Mouse (Mus musculus) layer of hippocampus, postnatal 14 days (tissue): Measurements from ENCODE around the gene Ftcd. TPM values are rescaled to one million over a fixed set of nuclear protein-coding genes. Genes with fewer than 3 reads are reported as not detected.

Experiments
- DNase-seq, 2 experiments: peaks; one replicate each; pipeline ENCODE4 v3.0.0; 2021 to 2022; ENCODE audit warnings: low spot score in 2 of 2, mixed read lengths in 1 of 2
- total RNA-seq, 2 experiments: library from RNA; stranded (reverse); gene quantifications; 2 replicates each; pipeline ENCODE4 v1.2.3; 2021

The Ftcd gene
- total RNA-seq, 2 experiments from 2014 or later = not detected

- DNase-seq = no peak
These were observed 27.2 kb downstream of the Ftcd start for GRCm38 (mm10) chr10:76602690-76603089.

GRCm38 (mm10) chr10:76612473-76612872 lies 37.0 kb downstream of the Ftcd start:
- DNase-seq = no peak

- no peak for DNase-seq
These were observed 47.0 kb downstream of the Ftcd start for GRCm38 (mm10) chr10:76622411-76622810.

- DNase-seq = peak; percentile 53 to 63
These were observed 47.7 kb downstream of the Ftcd start, which contains the start of gene Col6a2 for GRCm38 (mm10) chr10:76622928-76623680. TSS of gene Col6a2 (minus strand) at chr10:76623630.

- no peak for DNase-seq
These were observed 48.3 kb downstream of the Ftcd start for GRCm38 (mm10) chr10:76623734-76624133.

GRCm38 (mm10) chr10:76624903-76625302 lies 49.5 kb downstream of the Ftcd start:
- no peak for DNase-seq

GRCm38 (mm10) chr10:76627714-76628113 lies 52.3 kb downstream of the Ftcd start:
- no peak for DNase-seq

- no peak for DNase-seq
These were observed 55.2 kb downstream of the Ftcd start for GRCm38 (mm10) chr10:76630657-76631056.

- peak in 1 of 2 experiments; percentile 10 for DNase-seq
These were observed 57.2 kb downstream of the Ftcd start for GRCm38 (mm10) chr10:76632630-76633029.

- no peak for DNase-seq
These were observed 58.7 kb downstream of the Ftcd start for GRCm38 (mm10) chr10:76634094-76634571.

- DNase-seq = no peak
These were observed 59.1 kb downstream of the Ftcd start for GRCm38 (mm10) chr10:76634584-76634983.

- DNase-seq = no peak
These were observed 60.6 kb downstream of the Ftcd start for GRCm38 (mm10) chr10:76636026-76636425.

- no peak for DNase-seq
These were observed 61.2 kb downstream of the Ftcd start for GRCm38 (mm10) chr10:76636601-76637000.

Other genes with a start within 250 kb of the Ftcd start
- 10 to 100 TPM; 55.0 to 65.6 TPM for gene Dip2a, start 230.4 kb upstream of the Ftcd start, total RNA-seq
- gene AC141477.1, start 135.2 kb upstream of the Ftcd start, total RNA-seq = not detected
- gene Pcnt, start 132.9 kb upstream of the Ftcd start, total RNA-seq = 10 to 100 TPM; 14.6 to 18.6 TPM
- not detected for gene 2610028H24Rik, start 126.6 kb upstream of the Ftcd start, total RNA-seq
- gene Mcm3ap, start 106.7 kb upstream of the Ftcd start, total RNA-seq = 10 to 100 TPM; 42.2 to 44.1 TPM
- 1 to 10 TPM; 3.4 to 3.8 TPM for gene Ybey, start 106.5 kb upstream of the Ftcd start, total RNA-seq
- gene Lss, start 44.1 kb upstream of the Ftcd start, total RNA-seq = 10 to 100 TPM; 60.9 to 73.6 TPM
- not detected for gene Spatc1l, start 13.4 kb upstream of the Ftcd start, total RNA-seq
- 10 to 100 TPM in 1 of 2 experiments, 1 to 10 TPM in 1; 9.7 to 12.0 TPM for gene Col6a2, start 48.0 kb downstream of the Ftcd start, total RNA-seq
- gene Col6a1, start 150.5 kb downstream of the Ftcd start, total RNA-seq = 10 to 100 TPM; 39.4 to 41.8 TPM